Comparison of ENCODE assay signal across 26 mouse cellular contexts in the genomic region with DNA sequence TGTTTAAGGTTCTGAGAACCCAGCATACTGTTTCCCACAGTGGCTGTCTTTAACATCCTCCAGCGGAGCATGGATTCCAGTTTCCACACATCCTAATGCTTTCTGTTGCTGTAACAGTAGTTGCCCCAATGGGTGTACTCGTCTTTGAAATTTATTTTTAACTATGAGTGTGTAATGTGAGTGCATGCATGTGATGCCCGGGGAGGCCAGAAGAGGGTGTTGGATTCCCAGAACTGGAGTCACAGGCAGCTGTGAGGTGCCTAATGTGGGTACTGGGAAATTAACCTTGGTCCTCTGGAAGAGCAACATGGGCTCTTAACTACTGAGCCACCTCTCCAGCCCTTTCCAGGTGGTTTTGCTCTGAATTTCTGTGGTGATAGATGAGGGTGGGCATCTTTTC. TPM values are rescaled to one million over a fixed set of nuclear protein-coding genes. Genes with fewer than 3 reads are reported as not detected.
DNase-seq lines count a peak whose midpoint lies in the region; TF ChIP-seq lines count a peak whose summit lies in the region.
"Had no signal": no experiment of that assay in that cellular context is flagged by ENCODE, and none has a peak within 500 bp of the region (broad histone marks: within the 10 kb centered on the region; RNA-seq: fewer than 3 reads in every experiment).

No protein-coding gene starts in this region.

- peak; percentile 71 for DNase-seq in gastrocnemius, adult 18-20 months (ENCODE audit: low spot score)
- no peak for DNase-seq in gastrocnemius, postnatal 14 days
- DNase-seq in layer of hippocampus, adult 2 months (ENCODE audit: low spot score in 2 of 2), result no peak
- no peak for DNase-seq in layer of hippocampus, postnatal 10 days (ENCODE audit: low spot score in 2 of 2)
- DNase-seq in thymus, postnatal 14 days, result peak; percentile 13
- DNase-seq in thymus, postnatal 36 days, result no peak
- DNase-seq in adrenal gland, postnatal 14 days, result no peak
- DNase-seq: adrenal gland, adult 8-10 months; cerebellum, adult 8-10 months; cerebellum, postnatal 25 days; forebrain, postnatal 0 days; heart, adult 18-20 months; kidney, adult 11 months; kidney, postnatal 4 days; right cerebral cortex, postnatal 25 days; thymus, adult 18-20 months had no signal

- no peak overlapping the region for H3K27ac ChIP-seq in layer of hippocampus, adult 2 months
- H3K27ac ChIP-seq: embryonic facial prominence, embryonic 10.5 days; embryonic facial prominence, embryonic 15.5 days; forebrain, embryonic 12.5 days; hindbrain, embryonic 14.5 days; limb, embryonic 12.5 days; liver, embryonic 15.5 days; lung, embryonic 15.5 days; midbrain, embryonic 10.5 days; midbrain, embryonic 15.5 days had no signal

- no peak overlapping the region for H3K4me3 ChIP-seq in layer of hippocampus, adult 2 months
- H3K4me3 ChIP-seq: embryonic facial prominence, embryonic 10.5 days; embryonic facial prominence, embryonic 15.5 days; forebrain, embryonic 12.5 days; heart, embryonic 12.5 days; limb, embryonic 12.5 days; liver, embryonic 15.5 days; lung, embryonic 15.5 days; midbrain, embryonic 10.5 days; midbrain, embryonic 15.5 days had no signal

- intact Hi-C loops in gastrocnemius, postnatal 14 days (cut with DNase I; ENCODE audit: low total_unique reads), result loop anchor here (10.0 kb wide), 1 partner anchor 68 kb away; no protein-coding TSS in a partner anchor

- peak; percentile 52 for TF ChIP-seq CTCF in layer of hippocampus, adult 2 months (conservative IDR thresholded peaks at IDR 0.05)

RNA-seq across cellular contexts. Expression of a gene that starts 49.6 kb away (rescaled TPM):
- total RNA-seq in gastrocnemius, adult 18-20 months (2021), result 10 to 100 TPM; 18.4 to 22.1 TPM
- total RNA-seq in gastrocnemius, postnatal 14 days (2021), result 10 to 100 TPM; 16.9 to 18.1 TPM
- 10 to 100 TPM; 19.9 to 22.3 TPM for total RNA-seq in layer of hippocampus, adult 2 months (2021)
- total RNA-seq in layer of hippocampus, postnatal 10 days (2021), result 10 to 100 TPM; 30.7 to 42.1 TPM
- 9.4 and 16.7 TPM in 2 replicates for total RNA-seq in adrenal gland, postnatal 14 days (2021)

Comparison
In these comparisons a context has a peak if more than half of its experiments do, and no peak if none do; other contexts are left out.
1. DNase-seq: peak in gastrocnemius, adult 18-20 months (single experiment) and thymus, postnatal 14 days (single experiment); none in gastrocnemius, postnatal 14 days (single experiment), layer of hippocampus, adult 2 months (0 of 2), layer of hippocampus, postnatal 10 days (0 of 2), thymus, postnatal 36 days (0 of 2) and adrenal gland, postnatal 14 days (single experiment).